Mouse (Mus musculus) MEL (cell line): ENCODE measurements around the gene Nfkbil1. TPM values are rescaled to one million over a fixed set of nuclear protein-coding genes. Genes with fewer than 3 reads are reported as not detected.

Experiments used
- DNase-seq: peaks from one replicate; pipeline ENCODE4 v3.0.0; 2011; ENCODE audit warnings: low read depth, low spot score
- H3K27ac ChIP-seq: 2 replicates; pipeline ENCODE4 v1.5.1; 2012; ENCODE audit warnings: low read depth, mild to moderate bottlenecking, control low read depth, low read length, moderate library complexity; ENCODE audit not compliant: control insufficient read depth
- H3K27me3 ChIP-seq, 2 experiments: fragments of 150-350 bp in 1 of 2; sonication (generic) in 1 of 2; 2 replicates each; pipeline ENCODE4 v1.6.1; 2012; ENCODE audit warnings: low read length in 2 of 2, mild to moderate bottlenecking in 2 of 2, improper control_type of control experiment in 1 of 2, moderate library complexity in 1 of 2; ENCODE audit not compliant: insufficient read depth in 2 of 2, control insufficient read depth in 1 of 2
- H3K36me3 ChIP-seq, 2 experiments: 2 replicates each; pipeline ENCODE4 v1.6.1; 2012 to 2014; ENCODE audit warnings: low read length in 2 of 2, improper control_type of control experiment in 1 of 2, inconsistent platforms in 1 of 2, mild to moderate bottlenecking in 1 of 2; ENCODE audit not compliant: insufficient read depth in 2 of 2, control insufficient read depth in 1 of 2
- H3K4me1 ChIP-seq, 2 experiments: fragments of 150-350 bp in 1 of 2; sonication (generic) in 1 of 2; 2 replicates each; pipeline ENCODE4 v1.6.1; 2012; ENCODE audit warnings: low read length in 2 of 2, improper control_type of control experiment in 1 of 2, mild to moderate bottlenecking in 1 of 2; ENCODE audit not compliant: insufficient read depth in 2 of 2, control insufficient read depth in 1 of 2
- H3K4me3 ChIP-seq, 2 experiments: fragments of 150-350 bp in 1 of 2; sonication (generic) in 1 of 2; 2 replicates each; pipeline ENCODE4 v1.5.1; 2012; ENCODE audit warnings: low read depth in 2 of 2, low read length in 2 of 2, mild to moderate bottlenecking in 2 of 2, moderate library complexity in 2 of 2, control low read depth in 1 of 2, improper control_type of control experiment in 1 of 2; ENCODE audit not compliant: control insufficient read depth in 1 of 2, insufficient read depth in 1 of 2
- H3K79me2 ChIP-seq: 2 replicates; pipeline ENCODE4 v1.6.1; 2012; ENCODE audit warnings: mild to moderate bottlenecking, low read length, moderate library complexity; ENCODE audit not compliant: control insufficient read depth, poor library complexity, insufficient read depth
- H3K9ac ChIP-seq: 2 replicates; pipeline ENCODE4 v1.6.1; 2012; ENCODE audit warnings: low read depth, mild to moderate bottlenecking, control low read depth, low read length, moderate library complexity; ENCODE audit not compliant: control insufficient read depth, poor library complexity, severe bottlenecking
- H3K9me3 ChIP-seq: fragments of 150-350 bp; sonication (generic); replicated peaks from 2 replicates; pipeline ENCODE4 v1.6.1; 2012; ENCODE audit warnings: mild to moderate bottlenecking, low read length, improper control_type of control experiment, moderate library complexity; ENCODE audit not compliant: insufficient read depth
- BHLHE40 ChIP-seq: IDR thresholded peaks from 2 replicates; pipeline ENCODE4 v1.6.1; 2012; ENCODE audit warnings: low read depth, mild to moderate bottlenecking, inconsistent platforms, low read length, improper control_type of control experiment, borderline replicate concordance
- CHD1 ChIP-seq: IDR thresholded peaks from 2 replicates; pipeline ENCODE4 v1.6.1; 2012; ENCODE audit warnings: low read depth, mild to moderate bottlenecking, inconsistent platforms, low read length, improper control_type of control experiment
- CHD2 ChIP-seq: IDR thresholded peaks from 2 replicates; pipeline ENCODE4 v1.6.1; 2011; ENCODE audit warnings: low read length, improper control_type of control experiment
- CTCF ChIP-seq, 3 experiments: IDR thresholded peaks in 2 of 3; conservative IDR thresholded peaks in 1 of 3; 2 replicates each; pipeline ENCODE4 v1.5.1; 2011 to 2012; ENCODE audit warnings: low read length in 3 of 3, low read depth in 2 of 3, mild to moderate bottlenecking in 2 of 3, improper control_type of control experiment in 1 of 3, inconsistent platforms in 1 of 3, mixed read lengths in 1 of 3, moderate library complexity in 1 of 3; ENCODE audit not compliant: control insufficient read depth in 1 of 3, insufficient read depth in 1 of 3, poor library complexity in 1 of 3, severe bottlenecking in 1 of 3
- E2F4 ChIP-seq: IDR thresholded peaks from 2 replicates; pipeline ENCODE4 v1.6.1; 2011; ENCODE audit warnings: low read depth, low read length, improper control_type of control experiment, borderline replicate concordance
- ELF1 ChIP-seq: IDR thresholded peaks from 2 replicates; pipeline ENCODE4 v1.6.1; 2014; ENCODE audit warnings: low read depth, mild to moderate bottlenecking, inconsistent platforms, low read length, improper control_type of control experiment, moderate library complexity
- GATA1 ChIP-seq: IDR thresholded peaks from 2 replicates; pipeline ENCODE4 v1.6.1; 2011; ENCODE audit warnings: low read depth, low read length, improper control_type of control experiment
- JUND ChIP-seq: IDR thresholded peaks from 2 replicates; pipeline ENCODE4 v1.6.1; 2011; ENCODE audit warnings: low read depth, mild to moderate bottlenecking, improper control_type of control experiment, low read length
- KAT2A ChIP-seq: conservative IDR thresholded peaks from 2 replicates; pipeline ENCODE4 v1.6.1; 2012; ENCODE audit warnings: low read depth, low read length, improper control_type of control experiment, inconsistent platforms
- MAX ChIP-seq: IDR thresholded peaks from 2 replicates; pipeline ENCODE4 v1.6.1; 2011; ENCODE audit warnings: low read length, improper control_type of control experiment
- MAZ ChIP-seq: IDR thresholded peaks from 2 replicates; pipeline ENCODE4 v1.6.1; 2012; ENCODE audit warnings: low read depth, mild to moderate bottlenecking, inconsistent platforms, low read length, improper control_type of control experiment
- MEF2A ChIP-seq: IDR thresholded peaks from 2 replicates; pipeline ENCODE4 v1.6.1; 2014; ENCODE audit warnings: low read depth, mild to moderate bottlenecking, inconsistent platforms, low read length, improper control_type of control experiment; ENCODE audit not compliant: poor library complexity, insufficient replicate concordance, severe bottlenecking; ENCODE audit errors: extremely low read depth
- NELFE ChIP-seq: IDR thresholded peaks from 2 replicates; pipeline ENCODE4 v1.6.1; 2011; ENCODE audit warnings: low read depth, low read length, improper control_type of control experiment
- NRF1 ChIP-seq: IDR thresholded peaks from 2 replicates; pipeline ENCODE4 v1.6.1; 2014; ENCODE audit warnings: low read depth, mild to moderate bottlenecking, inconsistent platforms, low read length, improper control_type of control experiment, moderate library complexity; ENCODE audit not compliant: poor library complexity, insufficient read depth, severe bottlenecking
- POLR2AphosphoS2 ChIP-seq: IDR thresholded peaks from 2 replicates; pipeline ENCODE4 v1.6.1; 2011; ENCODE audit warnings: low read length, improper control_type of control experiment
- POLR2AphosphoS5 ChIP-seq: IDR thresholded peaks from 2 replicates; pipeline ENCODE4 v1.6.1; 2012; ENCODE audit warnings: low read depth, borderline replicate concordance, mild to moderate bottlenecking, inconsistent platforms, low read length, moderate library complexity, mixed read lengths
- SIN3A ChIP-seq: IDR thresholded peaks from 2 replicates; pipeline ENCODE4 v1.6.1; 2012; ENCODE audit warnings: low read length, improper control_type of control experiment, inconsistent platforms
- TAL1 ChIP-seq: IDR thresholded peaks from 2 replicates; pipeline ENCODE4 v1.6.1; 2012; ENCODE audit warnings: mild to moderate bottlenecking, inconsistent platforms, low read length, moderate library complexity, mixed read lengths
- TBP ChIP-seq: IDR thresholded peaks from 2 replicates; pipeline ENCODE4 v1.8.0; 2011; ENCODE audit warnings: low read depth, low read length, improper control_type of control experiment
- USF1 ChIP-seq: IDR thresholded peaks from 2 replicates; pipeline ENCODE4 v1.6.1; 2014; ENCODE audit warnings: low read depth, mild to moderate bottlenecking, inconsistent platforms, low read length, improper control_type of control experiment, moderate library complexity
- ZC3H11A ChIP-seq: IDR thresholded peaks from 2 replicates; pipeline ENCODE4 v1.6.1; 2012; ENCODE audit warnings: low read depth, mild to moderate bottlenecking, inconsistent platforms, low read length, improper control_type of control experiment
- ZNF384 ChIP-seq: IDR thresholded peaks from 2 replicates; pipeline ENCODE4 v1.6.1; 2012; ENCODE audit warnings: low read depth, mild to moderate bottlenecking, inconsistent platforms, low read length, improper control_type of control experiment
- polyA plus RNA-seq, 2 experiments: library from polyadenylated mRNA; stranded (reverse) in 1 of 2; unstranded in 1 of 2; fragments of >175 nt in 1 of 2; fragments of >200 nt in 1 of 2; gene quantifications; 2 replicates each; pipeline versions ENCODE4 v1.2.1 to v1.2.4; 2012; ENCODE audit warnings: low replicate concordance in 2 of 2, low read depth in 1 of 2; ENCODE audit not compliant: insufficient read length in 2 of 2, insufficient read depth in 1 of 2, missing spikeins in 1 of 2
- total RNA-seq: library from RNA; depleted of rRNA; stranded (reverse); fragments of 300-350 nt; gene quantifications from 2 replicates; pipeline ENCODE4 v1.2.3, GENCODE M21; 2012

Nfkbil1 gene
- total and polyA plus RNA-seq, 3 experiments, result 10.3 to 26.0 TPM; not detected in 1

DNA sequence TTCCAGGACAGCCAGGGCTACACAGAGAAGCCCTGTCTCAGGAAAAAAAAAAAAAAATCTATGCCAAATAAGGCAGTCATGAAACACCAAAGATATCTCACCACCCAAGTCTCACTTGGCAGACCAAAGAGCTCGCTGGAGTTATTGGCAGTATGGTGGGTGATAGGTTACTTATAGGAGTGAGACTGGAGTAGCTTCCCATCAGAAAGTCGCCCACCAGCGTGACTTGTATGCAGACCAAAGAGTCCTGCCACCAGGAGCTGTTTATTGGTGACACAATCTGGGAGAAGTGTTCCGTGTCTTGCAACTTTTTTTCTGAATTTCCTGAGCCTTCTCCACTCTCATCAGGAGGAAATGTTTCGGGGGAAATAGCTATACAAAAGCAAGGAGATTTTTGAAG lies 4.1 kb upstream of the Nfkbil1 start:
- H3K4me1 ChIP-seq, result peaks cover 5 to 24% of the 10 kb centered on the region in 2 experiments; a peak in 3 of 4 replicates
- no peaks in the 10 kb centered on the region for H3K9me3 ChIP-seq
- H3K9ac ChIP-seq, result no peak overlapping the region
- TF ChIP-seq BHLHE40 (no peak), POLR2AphosphoS5 (no peak), CTCF (IDR thresholded peaks at IDR 0.05 in 2 of 3, conservative IDR thresholded peaks at IDR 0.05 in 1 of 3; ENCODE audit: control insufficient read depth in 1 of 3, insufficient read depth in 1 of 3, low read depth in 2 of 3, low read length in 3 of 3, poor library complexity in 1 of 3, severe bottlenecking in 1 of 3) (no peak), SIN3A (no peak), CHD1 (no peak)
- TF ChIP-seq, all 39 proteins: peak for 0
- Histone ChIP-seq H3K36me3 (peaks cover 7 to 22% of the 10 kb centered on the region in 2 experiments; a peak in 3 of 4 replicates), H3K79me2 (peaks cover 37% of the 10 kb centered on the region), H3K27me3 (no peaks in the 10 kb centered on the region), H3K4me3 (no peak overlapping the region), H3K27ac (no peak overlapping the region)
- no peak for DNase-seq

DNA sequence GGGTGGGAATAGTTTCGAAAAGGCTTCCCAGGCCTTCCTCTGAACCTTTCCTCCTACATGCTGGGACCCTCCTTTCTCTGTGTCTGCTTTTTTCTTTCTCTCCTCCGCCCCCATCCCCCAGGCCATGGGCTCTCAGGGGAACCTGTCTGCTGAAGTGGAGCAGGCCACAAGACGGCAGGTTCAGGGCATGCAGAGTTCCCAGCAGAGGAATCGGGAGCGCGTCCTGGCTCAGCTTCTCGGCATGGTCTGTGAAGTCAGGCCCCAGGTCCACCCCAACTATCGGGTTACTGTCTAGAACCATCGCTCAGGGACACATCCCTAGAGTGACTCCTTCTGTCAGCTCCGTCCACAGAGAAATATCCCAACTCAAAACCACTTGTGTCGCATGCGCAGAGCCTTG lies 1.9 kb upstream of the Nfkbil1 start:
- peaks cover 5 to 18% of the 10 kb centered on the region in 2 experiments; a peak in 3 of 4 replicates for H3K4me1 ChIP-seq
- no peak overlapping the region for H3K4me3 ChIP-seq
- no peak for DNase-seq
- TF ChIP-seq ZC3H11A (no peak), MEF2A (no peak), NELFE (no peak), GATA1 (no peak), JUND (no peak), CTCF (IDR thresholded peaks at IDR 0.05 in 2 of 3, conservative IDR thresholded peaks at IDR 0.05 in 1 of 3; ENCODE audit: control insufficient read depth in 1 of 3, insufficient read depth in 1 of 3, low read depth in 2 of 3, low read length in 3 of 3, poor library complexity in 1 of 3, severe bottlenecking in 1 of 3) (no peak), E2F4 (no peak), POLR2AphosphoS2 (no peak), NRF1 (no peak), MAZ (no peak), KAT2A (no peak), USF1 (no peak), ZNF384 (no peak), ELF1 (no peak), TBP (no peak), TAL1 (no peak), MAX (no peak), CHD2 (no peak)
- peaks cover 0 to 14% of the 10 kb centered on the region in 2 experiments; a peak in 2 of 4 replicates for H3K36me3 ChIP-seq
- no peak overlapping the region for H3K27ac ChIP-seq
- H3K79me2 ChIP-seq, result peaks cover 24% of the 10 kb centered on the region
- no peaks in the 10 kb centered on the region for H3K27me3 ChIP-seq
- no peak overlapping the region for H3K9ac ChIP-seq
- no peaks in the 10 kb centered on the region for H3K9me3 ChIP-seq
